Mouse (Mus musculus) small intestine, adult 2 months (tissue): ENCODE data around the gene Poldip2. TPM values are rescaled to one million over a fixed set of nuclear protein-coding genes. Genes with fewer than 3 reads are reported as not detected.

ENCODE experiments used
- H3K27ac ChIP-seq: fragments of 200-500 bp; 2 replicates; pipeline ENCODE4 v1.5.1; 2012; ENCODE audit warnings: low read depth, low read length, control low read depth, inconsistent platforms; ENCODE audit not compliant: insufficient read depth
- H3K27me3 ChIP-seq: fragments of 200-500 bp; 2 replicates; pipeline ENCODE4 v1.6.1; 2012; ENCODE audit warnings: mild to moderate bottlenecking, moderate library complexity, low read length, inconsistent platforms; ENCODE audit not compliant: control insufficient read depth, insufficient read depth
- H3K36me3 ChIP-seq: fragments of 200-500 bp; 2 replicates; pipeline ENCODE4 v1.6.1; 2012; ENCODE audit warnings: mild to moderate bottlenecking, low read length, control low read depth, inconsistent platforms; ENCODE audit not compliant: control insufficient read depth, insufficient read depth
- H3K4me1 ChIP-seq: fragments of 200-500 bp; 2 replicates; pipeline ENCODE4 v1.6.1; 2012; ENCODE audit warnings: low read length, inconsistent platforms, mixed read lengths; ENCODE audit not compliant: control insufficient read depth, insufficient read depth, insufficient read length
- H3K4me3 ChIP-seq: fragments of 200-500 bp; 2 replicates; pipeline ENCODE4 v1.5.1; 2012; ENCODE audit warnings: low read depth, mild to moderate bottlenecking, control low read depth, inconsistent platforms, low read length, moderate library complexity
- CTCF ChIP-seq: fragments of 200-500 bp; IDR thresholded peaks from 2 replicates; pipeline ENCODE4 v1.5.1; 2012; ENCODE audit warnings: low read depth, mild to moderate bottlenecking, control low read depth, inconsistent platforms, low read length, moderate library complexity, mixed read lengths; ENCODE audit not compliant: insufficient replicate concordance, insufficient read length; ENCODE audit errors: extremely low read depth
- POLR2A ChIP-seq: fragments of 200-500 bp; IDR thresholded peaks from 2 replicates; pipeline ENCODE4 v1.6.1; 2012; ENCODE audit warnings: low read depth, mild to moderate bottlenecking, control low read depth, inconsistent platforms, low read length, moderate library complexity
- WGBS: fragments of 180-500 bp; shearing (Covaris S2); methylation state at CpG from one replicate; pipeline ENCODE4 v1.1.7; 2018; 5-methylcytosine and 5-hydroxymethylcytosine counted together
- polyA plus RNA-seq: library from polyadenylated mRNA; depleted of rRNA; stranded (reverse); fragments of >200 nt; gene quantifications from 2 replicates; pipeline ENCODE4 v1.2.3, GENCODE M21; 2012; rRNA removed

The Poldip2 gene
- polyA plus RNA-seq = 18.1 and 24.9 TPM in 2 replicates

DNA sequence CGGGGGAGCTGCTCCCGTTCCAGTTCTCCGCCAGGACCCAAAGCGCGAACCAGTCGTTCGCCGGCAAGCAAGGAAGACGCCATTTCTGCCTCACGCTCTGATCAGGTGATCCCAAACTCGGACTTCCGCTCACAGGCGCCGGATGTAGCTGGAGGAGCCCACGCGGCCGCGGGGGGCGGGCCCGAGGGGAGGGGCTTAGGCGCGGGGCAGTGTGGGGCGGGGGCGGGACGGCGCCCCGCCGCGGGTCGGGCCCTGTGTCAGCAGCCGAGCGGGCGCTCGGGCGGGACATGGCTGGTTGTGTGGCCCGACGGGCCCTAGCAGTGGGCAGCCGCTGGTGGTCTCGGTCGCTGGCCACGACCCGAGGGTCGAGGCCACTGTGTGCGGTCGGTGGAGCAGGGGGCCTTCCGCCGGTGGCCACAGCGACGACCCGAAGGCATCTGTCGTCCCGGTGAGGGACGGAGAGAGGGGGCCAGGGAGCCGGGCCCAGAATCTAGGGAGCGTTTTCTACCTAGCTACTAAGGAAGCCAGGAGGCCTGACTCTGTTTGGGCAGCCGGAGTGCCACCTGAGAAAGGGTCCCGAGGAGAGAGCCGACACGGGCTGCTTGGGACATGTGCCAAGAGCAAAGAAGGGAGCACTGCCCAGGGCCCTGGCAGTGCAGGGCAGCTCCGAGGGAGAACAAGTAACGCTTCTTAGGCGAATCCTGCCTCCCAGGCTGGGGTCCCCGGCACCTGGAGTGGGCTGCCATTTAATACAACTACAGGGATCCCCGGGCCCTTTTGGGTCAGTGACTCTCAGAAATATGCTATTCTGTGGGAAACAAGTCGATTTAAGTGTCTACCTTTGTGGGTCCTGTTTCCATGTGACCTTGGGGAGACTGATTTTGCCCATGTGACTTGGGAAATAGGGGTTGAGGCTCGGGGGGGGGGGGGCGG is at the start of gene Poldip2, which contains the start of gene Tmem199:
Gene Poldip2 (plus strand): TSS at position 169 of the 933 bp plus-strand sequence.
Gene Tmem199 (minus strand): TSS at position 148 of the 933 bp plus-strand sequence.
- TF ChIP-seq POLR2A = peak; percentile 81; the same call in 1 of the 2 replicates
- TF ChIP-seq CTCF = no peak
- 0 out of 2 replicates have a peak within 1 kb of the TSS, but pooled peaks have one; percentile 3 for H3K27ac ChIP-seq
- H3K36me3 ChIP-seq = peaks cover 33% of the 10 kb centered on the region
- WGBS = 1% methylated on average over 67 of the region's 67 CpGs
- H3K4me3 ChIP-seq = peak within 1 kb of the TSS; percentile 82
- no peaks in the 10 kb centered on the region for H3K27me3 ChIP-seq
- H3K4me1 ChIP-seq = no peaks in the 10 kb centered on the region

DNA sequence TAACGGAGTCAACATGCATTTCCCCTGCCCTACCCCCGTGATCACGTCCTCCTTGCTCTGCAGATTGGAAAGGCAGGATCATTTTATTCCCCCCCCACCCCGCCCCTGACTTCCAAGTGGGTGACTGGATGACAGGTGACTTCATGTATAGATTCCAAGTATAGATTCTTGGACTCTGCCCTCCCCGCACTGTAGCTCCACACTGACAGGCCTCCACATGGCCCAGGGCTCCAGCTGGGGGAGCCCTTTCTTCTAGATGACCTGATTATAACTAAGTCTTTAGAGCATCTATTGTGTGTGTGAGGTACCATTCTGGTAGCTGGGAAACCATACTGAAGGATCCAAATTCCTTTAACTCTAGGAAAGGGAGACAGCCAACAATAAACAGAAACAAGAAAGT is 49.3 kb upstream of the Poldip2 start:
- Histone ChIP-seq H3K27me3 (no peaks in the 10 kb centered on the region), H3K4me3 (no peak overlapping the region), H3K4me1 (peaks cover 27% of the 10 kb centered on the region), H3K36me3 (no peaks in the 10 kb centered on the region), H3K27ac (peak overlapping the region; percentile 78)
- WGBS = 29% methylated on average over 5 of the region's 5 CpGs
- no peak for TF ChIP-seq CTCF
- TF ChIP-seq POLR2A = no peak

DNA sequence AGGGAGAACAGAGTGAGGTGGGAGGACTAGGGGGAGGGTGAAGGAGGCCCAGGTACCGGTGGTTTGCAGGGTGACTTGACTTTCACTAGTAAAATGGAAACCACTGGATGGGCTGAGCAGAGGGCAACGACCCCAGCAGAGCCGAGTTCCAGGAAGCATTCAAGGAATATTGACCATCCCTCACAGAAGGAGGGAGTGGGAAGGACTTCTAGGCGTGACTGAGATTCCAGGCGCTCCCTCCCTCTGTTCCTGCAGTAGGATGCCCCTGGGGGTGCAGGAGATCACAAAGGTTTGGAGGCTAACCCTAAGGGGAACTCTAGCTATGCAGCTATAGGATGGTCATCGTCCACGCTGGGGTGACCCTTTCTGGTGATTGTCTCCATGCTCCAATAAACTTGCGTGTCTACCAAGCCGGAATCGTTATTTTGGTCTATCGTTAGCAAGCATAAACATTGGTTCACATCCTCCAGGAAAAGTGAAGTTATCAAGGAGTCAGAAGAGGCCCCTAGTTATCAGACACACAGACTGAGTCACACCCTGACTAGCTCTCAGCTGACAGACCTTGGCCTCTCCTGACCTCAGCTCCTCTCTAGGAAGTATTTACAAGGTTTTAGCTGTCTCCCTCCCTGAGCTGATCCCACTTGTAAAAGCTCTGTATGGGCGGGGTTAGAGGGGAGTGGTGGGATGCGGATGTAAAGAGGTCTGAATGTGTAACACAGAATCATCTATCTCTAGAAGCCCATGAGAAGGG is 48.5 kb upstream of the Poldip2 start:
- TF ChIP-seq CTCF = no peak
- no peak for TF ChIP-seq POLR2A
- WGBS = 25% methylated on average over 13 of the region's 13 CpGs
- Histone ChIP-seq H3K36me3 (no peaks in the 10 kb centered on the region), H3K27me3 (no peaks in the 10 kb centered on the region), H3K27ac (peak overlapping the region; percentile 86), H3K4me3 (no peak overlapping the region), H3K4me1 (peaks cover 27% of the 10 kb centered on the region)

DNA sequence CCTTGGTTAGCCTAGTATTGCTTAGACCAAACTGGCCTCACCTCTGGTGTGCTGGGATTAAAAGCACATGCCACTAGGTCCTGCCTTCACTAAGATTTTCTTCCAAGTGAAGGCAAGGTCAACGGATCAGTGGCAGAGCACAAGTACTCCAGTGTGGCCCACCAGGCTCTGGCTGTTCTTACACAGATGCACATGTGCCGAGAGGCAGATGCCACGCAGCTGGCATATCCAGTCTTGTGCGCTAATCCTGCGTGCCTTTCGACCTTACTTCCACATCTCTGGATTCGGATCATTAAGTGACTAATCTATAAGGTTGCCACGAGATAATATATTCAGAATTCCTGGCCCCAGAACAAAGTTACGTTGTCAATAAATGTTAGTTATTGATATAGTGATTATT is 46.9 kb upstream of the Poldip2 start:
- TF ChIP-seq CTCF (no peak), POLR2A (no peak)
- Histone ChIP-seq H3K4me1 (peaks cover 27% of the 10 kb centered on the region), H3K36me3 (no peaks in the 10 kb centered on the region), H3K27me3 (no peaks in the 10 kb centered on the region), H3K27ac (peak overlapping the region; percentile 70; the same call in 1 of the 2 replicates), H3K4me3 (peak overlapping the region; percentile 91)
- WGBS = 17% methylated on average over 9 of the region's 9 CpGs

DNA sequence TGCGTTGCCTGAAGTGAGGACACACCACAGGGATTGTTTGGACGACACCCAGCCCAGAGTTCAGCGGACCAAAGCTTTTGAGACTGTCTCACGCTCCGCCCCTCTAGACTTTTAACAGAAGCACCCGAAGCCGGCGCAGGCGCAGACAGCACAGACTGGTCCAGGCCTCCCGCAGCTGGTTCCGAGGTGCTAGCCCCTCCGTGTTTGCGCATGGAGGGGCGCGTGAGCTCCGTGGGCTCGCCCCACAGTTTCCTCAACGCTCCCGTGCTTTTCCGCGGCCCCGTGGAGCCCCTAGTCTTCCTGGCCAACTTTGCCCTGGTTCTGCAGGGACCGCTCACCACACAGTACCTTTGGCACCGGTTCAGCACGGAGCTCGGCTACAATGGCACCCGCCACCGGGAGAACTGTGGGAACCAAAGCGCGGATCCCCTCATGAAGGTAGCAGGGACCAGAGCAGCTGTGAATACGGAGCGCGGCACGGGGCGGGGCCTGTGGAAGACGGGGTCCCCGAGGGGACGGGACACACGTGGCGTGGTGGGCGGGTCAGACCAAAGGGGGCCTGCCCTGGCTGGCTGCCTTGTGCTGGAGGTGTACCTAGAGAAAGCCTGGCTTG is 46.3 kb upstream of the Poldip2 start, which contains the start of gene Slc46a1:
Gene Slc46a1 (plus strand): TSS at position 130 of the 613 bp plus-strand sequence.
- no peaks in the 10 kb centered on the region for H3K36me3 ChIP-seq
- no peaks in the 10 kb centered on the region for H3K27me3 ChIP-seq
- H3K4me1 ChIP-seq = peaks cover 27% of the 10 kb centered on the region
- peak within 1 kb of the TSS; percentile 83 for H3K27ac ChIP-seq
- H3K4me3 ChIP-seq = peak within 1 kb of the TSS; percentile 91
- under 1% methylated on average over 41 of the region's 41 CpGs for WGBS
- TF ChIP-seq CTCF = no peak
- peak; percentile 18; the same call in 1 of the 2 replicates for TF ChIP-seq POLR2A

DNA sequence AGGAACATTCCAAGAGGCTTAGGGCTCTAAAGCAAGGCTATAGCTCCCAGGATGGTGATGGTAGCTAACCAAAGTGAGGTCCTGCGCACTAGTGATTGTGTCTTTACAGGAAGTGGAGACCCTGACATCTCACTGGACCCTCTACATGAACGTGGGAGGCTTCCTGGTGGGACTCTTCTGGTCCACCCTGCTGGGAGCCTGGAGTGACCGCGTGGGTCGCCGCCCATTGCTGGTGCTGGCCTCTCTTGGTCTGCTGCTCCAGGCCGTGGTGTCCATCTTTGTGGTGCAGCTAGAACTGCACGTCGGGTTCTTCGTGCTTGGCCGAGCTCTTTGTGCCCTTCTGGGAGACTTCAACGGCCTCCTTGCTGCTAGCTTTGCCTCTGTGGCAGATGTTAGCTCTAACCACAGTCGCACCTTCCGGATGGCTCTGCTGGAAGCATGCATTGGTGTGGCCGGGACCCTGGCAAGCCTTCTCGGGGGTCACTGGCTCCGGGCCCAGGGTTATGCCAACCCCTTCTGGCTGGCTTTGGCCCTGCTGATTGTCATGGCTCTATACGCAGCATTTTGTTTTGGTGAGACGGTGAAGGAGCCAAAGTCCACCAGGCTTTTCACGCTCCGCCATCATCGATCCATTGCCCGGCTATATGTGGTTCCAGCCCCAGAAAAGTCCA is 45.6 kb upstream of the Poldip2 start:
- peak overlapping the region; percentile 91 for H3K4me3 ChIP-seq
- TF ChIP-seq CTCF (no peak), POLR2A (no peak)
- H3K27ac ChIP-seq = peak overlapping the region; percentile 83
- H3K27me3 ChIP-seq = no peaks in the 10 kb centered on the region
- H3K4me1 ChIP-seq = peaks cover 27% of the 10 kb centered on the region
- H3K36me3 ChIP-seq = no peaks in the 10 kb centered on the region
- 68% methylated on average over 23 of the region's 23 CpGs for WGBS
